Mouse (Mus musculus) limb, embryonic 12.5 days (tissue): Measurements from ENCODE around the gene Tmem86a. TPM values are rescaled to one million over a fixed set of nuclear protein-coding genes. Genes with fewer than 3 reads are reported as not detected.
A peak's percentile ranks its signal among the peaks of the same experiment; 100 is the strongest.

Experiments used
- ATAC-seq: fragments of 200-750 bp; cut with Nextera tagmentation; 2 replicates; pipeline ENCODE4 v1.8.0; 2017; ENCODE audit warnings: low read depth, moderate TSS enrichment; ENCODE audit not compliant: insufficient number of reproducible peaks, insufficient read depth, low FRiP score, low TSS enrichment
- H3K27ac ChIP-seq: fragments of 300-500 bp; sonication (generic); 2 replicates; pipeline ENCODE4 v1.5.1; 2016; ENCODE audit warnings: mild to moderate bottlenecking, moderate library complexity
- H3K27me3 ChIP-seq: fragments of 300-500 bp; sonication (generic); 2 replicates; pipeline ENCODE4 v1.6.1; 2016; ENCODE audit warnings: mild to moderate bottlenecking, moderate library complexity
- H3K36me3 ChIP-seq: fragments of 300-500 bp; sonication (generic); 2 replicates; pipeline ENCODE4 v1.6.1; 2016; ENCODE audit warnings: mild to moderate bottlenecking, moderate library complexity
- H3K4me1 ChIP-seq: fragments of 300-500 bp; sonication (generic); replicated peaks from 2 replicates; pipeline ENCODE4 v1.6.1; 2016
- H3K4me2 ChIP-seq: fragments of 300-500 bp; sonication (generic); 2 replicates; pipeline ENCODE4 v1.6.1; 2016; ENCODE audit warnings: mild to moderate bottlenecking, moderate library complexity
- H3K4me3 ChIP-seq: fragments of 300-500 bp; sonication (generic); replicated peaks from 2 replicates; pipeline ENCODE4 v1.5.1; 2016; ENCODE audit warnings: mild to moderate bottlenecking
- H3K9ac ChIP-seq: fragments of 300-500 bp; sonication (generic); replicated peaks from 2 replicates; pipeline ENCODE4 v1.6.1; 2016; ENCODE audit warnings: mild to moderate bottlenecking, moderate library complexity
- H3K9me3 ChIP-seq: fragments of 300-500 bp; sonication (generic); 2 replicates; pipeline ENCODE4 v1.6.1; 2016; ENCODE audit warnings: mild to moderate bottlenecking, moderate library complexity
- WGBS: fragments of 180-500 bp; shearing (Covaris S2); methylation state at CpG from one replicate; pipeline ENCODE4 v1.1.7; 2016; 5-methylcytosine and 5-hydroxymethylcytosine counted together
- polyA plus RNA-seq: library from polyadenylated mRNA; unstranded; fragments of >200 nt; fragmentation: Nextera tagmentation; extraction: Ambion mirVana; gene quantifications from 2 replicates; pipeline ENCODE4 v1.2.1, GENCODE M21; 2016

The Tmem86a gene
- polyA plus RNA-seq, 1 experiment from 2014 or later: 19.4 TPM

DNA sequence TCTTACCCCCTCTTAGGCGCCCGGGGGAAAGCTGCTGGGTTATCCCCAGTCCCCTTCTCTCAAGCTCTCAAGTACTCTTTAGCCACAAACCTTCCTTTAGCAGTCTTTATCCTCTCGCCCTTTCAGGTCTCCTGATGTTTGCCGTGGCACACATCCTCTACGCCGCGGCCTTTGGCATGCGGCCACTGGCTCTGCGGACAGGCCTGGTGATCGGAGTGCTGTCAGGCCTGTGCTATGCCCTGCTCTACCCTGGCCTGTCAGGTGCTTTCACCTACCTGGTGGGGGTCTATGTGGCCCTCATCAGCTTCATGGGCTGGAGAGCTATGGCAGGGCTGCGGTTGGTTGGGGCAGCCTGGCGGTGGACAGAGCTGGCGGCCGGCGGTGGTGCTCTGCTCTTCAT lies 2.9 kb downstream of the Tmem86a start:
- H3K4me3 ChIP-seq: no peak overlapping the region
- 93% methylated on average over 15 of the region's 15 CpGs for WGBS
- H3K27ac ChIP-seq: peak overlapping the region; percentile 47; the same call in 1 of the 2 replicates
- peaks cover 21% of the 10 kb centered on the region for H3K4me1 ChIP-seq
- H3K4me2 ChIP-seq: no peak overlapping the region
- H3K9ac ChIP-seq: no peak overlapping the region
- H3K9me3 ChIP-seq: no peaks in the 10 kb centered on the region
- peaks cover 5% of the 10 kb centered on the region; the same call in 1 of the 2 replicates for H3K27me3 ChIP-seq
- no peak for ATAC-seq
- H3K36me3 ChIP-seq: peaks cover 15% of the 10 kb centered on the region; the same call in 1 of the 2 replicates

DNA sequence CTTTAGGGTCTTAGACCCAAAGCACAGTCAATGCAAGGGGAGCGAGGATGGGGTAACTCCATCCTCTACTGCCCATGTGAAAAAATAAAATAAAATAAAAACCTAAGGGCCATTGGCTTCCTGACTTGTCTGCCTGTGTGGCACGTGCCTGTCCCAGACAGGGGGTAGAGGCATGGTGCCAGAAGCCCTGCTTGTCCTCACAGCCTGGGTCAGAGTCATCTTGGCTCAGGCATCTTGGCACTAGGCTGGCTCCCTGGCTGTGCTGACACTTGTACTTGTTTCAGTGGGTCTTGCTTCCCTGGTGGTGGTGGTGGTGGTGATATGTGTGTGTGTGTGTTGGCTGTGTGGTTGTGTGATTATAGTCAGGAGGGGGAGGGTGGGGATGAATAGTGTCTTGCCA lies 4.3 kb downstream of the Tmem86a start:
- H3K9ac ChIP-seq: no peak overlapping the region
- H3K4me3 ChIP-seq: no peak overlapping the region
- peaks cover 21% of the 10 kb centered on the region for H3K4me1 ChIP-seq
- WGBS: 89% methylated on average over 2 of the region's 2 CpGs
- H3K27ac ChIP-seq: no peak overlapping the region
- H3K9me3 ChIP-seq: no peaks in the 10 kb centered on the region
- H3K36me3 ChIP-seq: peaks cover 15% of the 10 kb centered on the region; the same call in 1 of the 2 replicates
- H3K27me3 ChIP-seq: no peaks in the 10 kb centered on the region
- ATAC-seq: no peak
- H3K4me2 ChIP-seq: no peak overlapping the region

DNA sequence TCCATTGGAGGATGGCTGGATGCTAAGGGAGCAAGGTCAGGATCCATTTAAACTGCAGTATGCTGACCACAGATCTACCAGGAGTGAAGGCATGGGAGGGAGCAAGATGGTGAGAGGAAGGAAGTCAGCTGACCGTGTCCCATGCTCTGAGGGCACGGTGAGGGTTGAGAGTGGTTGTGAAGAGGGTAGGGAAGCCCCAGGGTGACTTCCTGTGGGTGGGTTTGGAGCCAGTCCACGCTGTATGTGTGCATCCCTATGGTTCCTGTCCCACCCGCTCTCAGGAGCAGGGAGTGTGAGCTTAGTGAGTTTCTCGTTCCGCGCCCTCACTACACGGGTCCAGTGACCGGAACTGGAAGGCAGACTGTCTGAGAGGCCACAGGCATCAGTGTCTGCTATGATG lies 5.3 kb downstream of the Tmem86a start:
- no peak overlapping the region for H3K4me2 ChIP-seq
- H3K4me3 ChIP-seq: no peak overlapping the region
- H3K9ac ChIP-seq: no peak overlapping the region
- no peaks in the 10 kb centered on the region for H3K9me3 ChIP-seq
- ATAC-seq: no peak
- H3K27ac ChIP-seq: no peak overlapping the region
- no peaks in the 10 kb centered on the region for H3K27me3 ChIP-seq
- peaks cover 21% of the 10 kb centered on the region for H3K4me1 ChIP-seq
- peaks cover 15% of the 10 kb centered on the region; the same call in 1 of the 2 replicates for H3K36me3 ChIP-seq
- 79% methylated on average over 9 of the region's 9 CpGs for WGBS

DNA sequence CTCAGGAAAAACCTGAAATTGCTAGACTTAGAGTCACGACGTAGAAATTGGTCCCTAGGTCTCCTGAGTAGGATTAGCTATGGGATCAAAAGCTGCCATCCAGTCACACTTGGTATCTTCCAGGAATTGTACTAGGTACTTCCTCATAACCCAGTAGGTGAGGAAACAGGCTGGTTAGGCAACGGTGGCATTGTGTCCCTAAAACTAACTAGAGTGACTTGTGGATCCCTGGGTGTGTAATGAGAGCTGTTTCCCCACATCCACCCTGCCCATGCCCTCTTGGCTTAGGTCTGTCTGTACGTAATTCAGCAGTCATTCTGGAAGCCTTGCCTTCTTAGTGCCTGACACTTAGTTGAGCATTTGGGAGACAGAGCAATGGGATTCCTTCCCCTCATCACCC lies 5.9 kb downstream of the Tmem86a start:
- H3K4me3 ChIP-seq: no peak overlapping the region
- ATAC-seq: no peak
- H3K9ac ChIP-seq: no peak overlapping the region
- no peak overlapping the region for H3K27ac ChIP-seq
- WGBS: 82% methylated on average over 4 of the region's 4 CpGs
- H3K9me3 ChIP-seq: no peaks in the 10 kb centered on the region
- no peak overlapping the region for H3K4me2 ChIP-seq
- peaks cover 15% of the 10 kb centered on the region; the same call in 1 of the 2 replicates for H3K36me3 ChIP-seq
- H3K27me3 ChIP-seq: no peaks in the 10 kb centered on the region
- peaks cover 16% of the 10 kb centered on the region for H3K4me1 ChIP-seq

DNA sequence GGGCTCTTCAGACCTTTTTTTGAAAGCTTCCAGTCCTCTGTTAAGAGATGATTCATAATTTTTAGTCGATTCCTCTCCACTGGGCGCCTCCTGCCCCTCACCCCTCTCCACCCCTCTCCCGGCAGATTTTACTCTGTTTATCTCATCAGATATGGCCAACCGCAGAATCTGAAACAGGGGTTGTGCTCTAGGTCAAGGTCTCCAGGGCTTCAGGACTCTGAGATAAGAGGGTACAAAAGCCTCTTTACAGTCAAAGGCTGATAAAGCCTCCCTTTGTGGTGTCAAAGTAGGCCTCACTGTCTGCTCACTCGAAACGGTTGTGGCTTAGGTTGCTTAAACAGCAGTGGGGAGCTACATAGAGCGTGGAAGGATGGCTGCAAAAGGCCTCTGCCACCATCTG lies 8.9 kb downstream of the Tmem86a start:
- WGBS: 85% methylated on average over 7 of the region's 7 CpGs
- ATAC-seq: no peak

DNA sequence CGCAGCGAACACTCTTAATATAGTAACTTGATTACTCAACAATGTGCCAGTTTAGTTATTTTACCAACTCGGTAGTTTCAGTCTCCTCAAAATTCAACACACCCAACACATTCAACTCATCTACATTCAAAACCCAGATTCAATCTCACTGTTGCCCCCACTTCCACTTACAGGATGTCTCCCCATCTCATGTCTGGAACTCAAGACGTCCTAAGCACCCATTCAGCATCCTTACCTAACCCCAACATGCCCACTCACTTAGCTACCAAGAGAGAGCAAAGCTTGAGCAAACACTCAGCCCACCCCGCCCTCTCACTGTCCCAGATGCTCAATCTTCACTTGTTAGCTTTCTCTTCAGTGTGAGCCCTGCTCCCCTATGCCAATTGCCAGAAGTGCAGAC lies 11.2 kb downstream of the Tmem86a start:
- Histone ChIP-seq H3K9ac (no peak overlapping the region), H3K4me2 (no peak overlapping the region), H3K27me3 (no peaks in the 10 kb centered on the region), H3K27ac (no peak overlapping the region), H3K9me3 (no peaks in the 10 kb centered on the region), H3K36me3 (no peaks in the 10 kb centered on the region), H3K4me1 (no peaks in the 10 kb centered on the region), H3K4me3 (no peak overlapping the region)
- no peak for ATAC-seq
- 87% methylated on average over 5 of the region's 5 CpGs for WGBS

More for the DNA sequence above, 8.9 kb downstream of the Tmem86a start:
- H3K9ac ChIP-seq: no peak overlapping the region
- H3K27me3 ChIP-seq: no peaks in the 10 kb centered on the region
- H3K4me3 ChIP-seq: no peak overlapping the region
- no peaks in the 10 kb centered on the region for H3K4me1 ChIP-seq
- no peak overlapping the region for H3K4me2 ChIP-seq
- H3K36me3 ChIP-seq: peaks cover 4% of the 10 kb centered on the region; the same call in 1 of the 2 replicates
- no peak overlapping the region for H3K27ac ChIP-seq
- no peaks in the 10 kb centered on the region for H3K9me3 ChIP-seq

DNA sequence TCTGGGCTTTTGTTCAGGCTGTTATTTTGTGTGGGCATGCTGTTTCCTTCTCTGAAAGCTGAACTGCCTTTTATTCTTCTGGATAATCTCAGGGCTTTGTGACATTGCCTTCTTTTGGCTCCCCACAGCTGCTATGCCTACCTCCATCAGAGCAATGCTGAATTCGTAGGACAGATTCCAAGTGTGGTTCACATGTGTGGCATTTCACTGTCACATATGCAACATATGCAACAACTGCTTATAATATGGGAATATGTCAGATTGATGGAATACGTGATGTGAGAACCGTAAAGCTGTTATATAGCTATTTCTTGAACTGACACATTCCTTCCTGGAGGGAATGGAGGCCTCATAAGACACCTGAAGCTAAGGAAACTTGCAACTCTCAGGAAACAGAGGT lies 16.5 kb downstream of the Tmem86a start:
- 84% methylated on average over 3 of the region's 3 CpGs for WGBS
- no peak overlapping the region for H3K4me3 ChIP-seq
- H3K9me3 ChIP-seq: no peaks in the 10 kb centered on the region
- H3K27me3 ChIP-seq: no peaks in the 10 kb centered on the region
- H3K9ac ChIP-seq: no peak overlapping the region
- no peak overlapping the region for H3K4me2 ChIP-seq
- no peaks in the 10 kb centered on the region for H3K4me1 ChIP-seq
- H3K27ac ChIP-seq: no peak overlapping the region
- no peak for ATAC-seq
- H3K36me3 ChIP-seq: no peaks in the 10 kb centered on the region

DNA sequence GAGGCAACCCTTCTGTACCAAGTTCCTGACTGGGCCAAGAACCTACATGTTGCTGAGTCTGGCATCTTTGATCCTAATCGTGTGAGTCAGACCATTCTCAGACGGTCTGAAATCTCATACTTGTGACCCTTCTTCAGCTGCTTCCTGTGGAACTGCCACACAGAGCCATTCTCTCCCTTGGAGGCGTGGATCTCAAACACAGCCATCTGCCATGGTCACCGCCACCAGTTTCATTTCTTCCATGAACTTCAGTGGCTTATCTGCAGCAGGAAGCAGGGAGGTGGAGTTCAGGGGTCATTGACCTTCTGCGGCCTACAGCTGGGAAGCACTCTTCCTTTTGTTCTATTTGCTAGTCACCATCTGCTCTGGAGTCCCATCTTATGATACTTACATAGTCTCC lies 17.5 kb downstream of the Tmem86a start:
- no peaks in the 10 kb centered on the region for H3K9me3 ChIP-seq
- peaks cover under 1% of the 10 kb centered on the region; the same call in 1 of the 2 replicates for H3K4me1 ChIP-seq
- WGBS: 79% methylated on average over 5 of the region's 5 CpGs
- H3K4me3 ChIP-seq: no peak overlapping the region
- no peak for ATAC-seq
- no peaks in the 10 kb centered on the region for H3K27me3 ChIP-seq
- no peak overlapping the region for H3K4me2 ChIP-seq
- no peak overlapping the region for H3K9ac ChIP-seq
- no peak overlapping the region for H3K27ac ChIP-seq
- H3K36me3 ChIP-seq: no peaks in the 10 kb centered on the region

DNA sequence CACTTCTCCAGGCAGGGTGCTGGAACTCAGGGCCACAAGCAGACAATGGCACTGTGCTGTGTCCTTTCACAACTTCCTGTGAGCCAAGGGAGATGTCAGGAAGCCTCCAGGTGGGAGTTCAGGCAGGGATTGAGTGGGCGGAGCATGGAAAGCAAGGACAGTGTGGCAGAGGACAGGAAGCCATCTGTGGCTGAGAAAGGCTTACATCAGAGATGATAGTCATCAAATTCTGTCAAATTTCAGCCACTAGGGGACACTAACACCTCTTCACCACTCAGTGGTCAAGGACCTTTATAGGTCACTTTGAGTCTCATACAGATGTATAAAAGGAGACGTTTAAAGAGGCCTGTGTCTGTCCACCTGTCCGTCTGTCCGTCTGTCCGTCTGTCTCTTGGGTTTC lies 22.1 kb downstream of the Tmem86a start:
- no peak overlapping the region for H3K27ac ChIP-seq
- H3K4me1 ChIP-seq: peaks cover 18% of the 10 kb centered on the region
- H3K4me2 ChIP-seq: no peak overlapping the region
- no peaks in the 10 kb centered on the region for H3K9me3 ChIP-seq
- H3K27me3 ChIP-seq: no peaks in the 10 kb centered on the region
- 0 out of 2 replicates have a peak, but pooled peaks have one; percentile 12 for ATAC-seq
- H3K9ac ChIP-seq: no peak overlapping the region
- no peak overlapping the region for H3K4me3 ChIP-seq
- 71% methylated on average over 5 of the region's 5 CpGs for WGBS
- no peaks in the 10 kb centered on the region for H3K36me3 ChIP-seq

DNA sequence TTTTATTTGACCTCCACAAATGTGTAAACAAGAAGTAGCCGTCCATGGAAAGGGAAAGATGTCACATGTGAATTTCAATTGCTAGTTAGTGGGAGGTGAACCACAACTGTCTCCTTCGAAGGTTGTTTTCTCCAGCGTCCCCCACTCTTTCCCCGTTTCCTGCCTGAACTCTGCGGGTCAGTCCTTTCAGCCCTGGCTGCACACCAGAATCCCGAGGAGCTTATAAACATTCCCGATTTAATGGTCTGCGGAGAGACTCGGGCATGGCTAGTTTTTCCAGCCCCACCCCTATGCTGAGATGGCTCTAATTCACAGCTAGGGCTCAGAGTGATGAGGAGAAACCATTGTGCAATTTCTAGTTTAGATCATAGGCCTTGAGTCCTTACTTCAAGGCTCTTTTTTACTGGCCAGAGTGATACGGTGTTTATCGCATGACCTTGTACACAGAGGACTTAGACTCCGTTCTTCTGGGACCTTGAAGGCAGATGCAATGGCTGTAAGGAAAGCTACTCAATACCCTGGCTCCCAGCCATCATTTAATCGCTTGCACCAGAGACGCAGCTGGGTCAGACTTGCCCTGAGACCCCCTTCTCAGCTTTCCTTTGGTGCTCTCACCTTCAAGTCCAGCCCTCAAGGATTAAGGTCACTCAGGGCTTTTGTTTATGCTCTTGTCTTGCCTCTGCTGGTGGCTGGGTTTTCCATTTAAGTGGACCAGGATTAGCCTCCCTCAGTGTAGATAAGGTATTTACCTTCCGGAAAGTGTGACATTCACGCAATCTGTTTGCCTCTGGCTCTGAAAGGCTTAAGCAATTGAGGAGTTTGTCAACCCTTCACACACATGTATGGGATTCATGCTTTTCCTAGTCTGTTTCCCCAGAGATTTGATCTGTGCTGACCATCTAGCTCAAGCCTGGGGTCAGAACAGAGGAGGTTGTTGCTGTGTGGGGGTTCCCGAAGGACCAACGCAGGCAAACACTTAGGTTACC lies 23.4 kb downstream of the Tmem86a start:
- no peak for ATAC-seq
- WGBS: 39% methylated on average over 18 of the region's 18 CpGs
- H3K4me2 ChIP-seq: no peak overlapping the region; the same call in 1 of the 2 replicates
- no peaks in the 10 kb centered on the region for H3K36me3 ChIP-seq
- no peak overlapping the region for H3K4me3 ChIP-seq
- no peak overlapping the region for H3K9ac ChIP-seq
- no peaks in the 10 kb centered on the region for H3K9me3 ChIP-seq
- peaks cover 18% of the 10 kb centered on the region for H3K4me1 ChIP-seq
- no peaks in the 10 kb centered on the region for H3K27me3 ChIP-seq
- H3K27ac ChIP-seq: peak overlapping the region; percentile 29; the same call in 1 of the 2 replicates

DNA sequence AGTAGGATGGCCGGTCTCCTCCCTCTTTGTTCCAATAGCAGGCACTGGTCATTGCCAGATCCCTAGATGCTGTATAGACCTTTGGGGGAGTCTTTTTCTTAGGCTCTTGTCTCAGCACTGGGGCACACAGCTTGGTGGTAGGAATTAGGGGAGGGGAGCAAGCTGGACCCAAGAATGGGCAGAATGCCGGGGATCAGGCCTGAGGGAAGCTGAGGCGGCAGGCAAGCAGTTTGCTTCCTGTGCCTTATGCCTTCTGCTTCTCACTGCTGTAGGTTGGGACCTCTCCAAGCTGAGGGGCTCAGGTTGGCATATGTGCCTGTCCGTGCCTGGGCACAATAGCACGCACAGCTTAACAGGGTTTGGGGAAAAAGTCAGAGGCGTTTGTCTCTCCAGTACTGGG lies 25.8 kb downstream of the Tmem86a start:
- H3K4me2 ChIP-seq: no peak overlapping the region
- peaks cover 18% of the 10 kb centered on the region for H3K4me1 ChIP-seq
- H3K36me3 ChIP-seq: no peaks in the 10 kb centered on the region
- no peaks in the 10 kb centered on the region for H3K9me3 ChIP-seq
- ATAC-seq: no peak
- H3K27ac ChIP-seq: no peak overlapping the region
- WGBS: 90% methylated on average over 6 of the region's 6 CpGs
- no peaks in the 10 kb centered on the region for H3K27me3 ChIP-seq
- no peak overlapping the region for H3K4me3 ChIP-seq
- H3K9ac ChIP-seq: no peak overlapping the region
